Mouse (Mus musculus): ENCODE measurements around the gene Espnl. TPM values are rescaled to one million over a fixed set of nuclear protein-coding genes. Genes with fewer than 3 reads are reported as not detected.

Espnl gene
- polyA plus RNA-seq, 1 experiment from 2014 or later = not detected

DNA sequence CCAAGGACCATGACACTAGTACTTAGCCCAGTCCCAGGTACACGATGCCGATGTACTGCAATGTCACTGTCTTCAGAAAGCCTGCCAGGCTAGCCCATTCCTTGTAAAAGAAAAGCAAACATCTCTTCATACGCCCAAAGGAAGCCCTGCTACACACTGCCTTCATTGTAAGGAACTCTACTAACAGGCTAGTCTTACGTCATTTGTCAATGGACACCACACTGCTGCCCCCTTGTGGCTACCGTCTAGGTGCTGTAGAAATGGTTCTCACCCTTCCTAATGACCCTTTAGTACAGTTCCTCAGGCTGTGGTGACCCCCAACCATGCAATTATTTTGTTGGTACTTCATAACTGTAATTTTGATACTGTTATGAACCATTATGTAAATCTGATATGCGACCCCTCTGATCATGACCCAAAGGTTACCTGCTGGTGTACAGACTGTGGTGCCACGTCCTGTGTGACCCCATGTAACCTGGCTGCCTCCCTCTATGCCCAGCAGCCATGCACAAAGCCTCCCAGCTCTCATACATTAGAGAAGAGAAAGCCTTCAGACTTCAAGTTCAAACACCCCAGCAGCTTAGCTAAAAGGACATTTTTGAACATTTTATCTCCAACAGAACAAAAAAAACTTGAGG, 58.7 kb downstream of the Espnl start:
- 61% methylated on average over 7 of the region's 7 CpGs for WGBS
- peak; percentile 28; the same call in 1 of the 2 replicates for ATAC-seq (ENCODE audit: insufficient number of reproducible peaks, insufficient read depth, low FRiP score, low read depth)
- peaks cover 88% of the 10 kb centered on the region for H3K36me3 ChIP-seq (ENCODE audit: control insufficient read depth, insufficient read depth, low read length)
- no peaks in the 10 kb centered on the region for H3K4me1 ChIP-seq (ENCODE audit: control insufficient read depth, insufficient read depth, low read length)
- H3K27ac ChIP-seq (ENCODE audit: low read length) = no peak overlapping the region
- no peaks in the 10 kb centered on the region for H3K27me3 ChIP-seq (ENCODE audit: control insufficient read depth, insufficient read depth, low read length)
- no peak overlapping the region for H3K4me2 ChIP-seq (replicated peaks; ENCODE audit: low read depth, low read length)
- no peaks in the 10 kb centered on the region for H3K9me3 ChIP-seq (ENCODE audit: control insufficient read depth, low read depth, low read length)
- H3K4me3 ChIP-seq (ENCODE audit: low read depth, low read length) = no peak overlapping the region
- no peak overlapping the region for H3K9ac ChIP-seq (replicated peaks; ENCODE audit: low read depth, low read length)

DNA sequence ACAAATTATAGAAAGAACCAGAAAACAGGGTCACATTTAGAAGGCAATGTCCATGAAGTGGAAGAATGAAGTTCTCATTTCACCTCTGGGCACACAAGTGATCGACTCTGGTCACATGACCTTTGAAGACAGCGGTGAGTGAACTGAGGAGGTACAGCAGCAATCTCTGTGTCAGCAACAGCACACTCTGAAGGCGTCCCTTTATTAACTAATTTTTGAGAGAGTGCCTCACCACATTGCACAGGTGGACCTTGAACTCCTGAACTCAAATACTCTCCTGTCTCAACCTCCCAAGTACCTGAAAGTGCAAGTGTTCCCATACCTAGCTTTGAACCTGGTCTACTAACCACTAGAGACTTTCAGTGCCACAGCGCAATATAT, 59.2 kb downstream of the Espnl start:
- H3K4me3 ChIP-seq (ENCODE audit: low read depth, low read length) = no peak overlapping the region
- WGBS = 90% methylated on average over 4 of the region's 4 CpGs
- H3K9ac ChIP-seq (replicated peaks; ENCODE audit: low read depth, low read length) = no peak overlapping the region
- peaks cover 86% of the 10 kb centered on the region for H3K36me3 ChIP-seq (ENCODE audit: control insufficient read depth, insufficient read depth, low read length)
- H3K27me3 ChIP-seq (ENCODE audit: control insufficient read depth, insufficient read depth, low read length) = no peaks in the 10 kb centered on the region
- H3K4me2 ChIP-seq (replicated peaks; ENCODE audit: low read depth, low read length) = no peak overlapping the region
- no peaks in the 10 kb centered on the region for H3K4me1 ChIP-seq (ENCODE audit: control insufficient read depth, insufficient read depth, low read length)
- no peak overlapping the region for H3K27ac ChIP-seq (ENCODE audit: low read length)
- ATAC-seq (ENCODE audit: insufficient number of reproducible peaks, insufficient read depth, low FRiP score, low read depth) = no peak
- no peaks in the 10 kb centered on the region for H3K9me3 ChIP-seq (ENCODE audit: control insufficient read depth, low read depth, low read length)

DNA sequence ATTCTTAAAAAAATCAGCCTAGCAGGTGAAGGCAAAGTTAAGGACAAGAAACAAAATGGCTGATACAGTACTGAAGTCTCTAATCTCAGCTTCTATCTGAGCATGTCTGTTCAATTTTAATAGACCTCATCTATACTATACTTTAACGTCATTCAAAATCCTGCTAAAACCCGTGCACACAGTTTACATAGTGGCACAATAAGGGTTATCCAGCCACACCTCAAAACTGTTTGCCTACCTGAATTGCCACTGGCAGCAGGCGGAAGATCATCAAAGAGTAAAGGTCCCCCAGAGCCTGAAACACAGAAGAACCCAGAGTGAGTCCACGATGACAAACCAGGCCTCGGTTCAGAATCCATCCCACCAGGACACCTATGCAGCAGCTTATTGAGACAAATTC, 68.5 kb downstream of the Espnl start:
- Histone ChIP-seq H3K9ac (replicated peaks; ENCODE audit: low read depth, low read length) (no peak overlapping the region), H3K4me1 (ENCODE audit: control insufficient read depth, insufficient read depth, low read length) (no peaks in the 10 kb centered on the region), H3K4me3 (ENCODE audit: low read depth, low read length) (no peak overlapping the region), H3K36me3 (ENCODE audit: control insufficient read depth, insufficient read depth, low read length) (peaks cover 44% of the 10 kb centered on the region), H3K4me2 (replicated peaks; ENCODE audit: low read depth, low read length) (no peak overlapping the region), H3K9me3 (ENCODE audit: control insufficient read depth, low read depth, low read length) (no peaks in the 10 kb centered on the region), H3K27ac (ENCODE audit: low read length) (no peak overlapping the region), H3K27me3 (ENCODE audit: control insufficient read depth, insufficient read depth, low read length) (no peaks in the 10 kb centered on the region)
- WGBS = 66% methylated on average over 5 of the region's 5 CpGs
- 0 out of 2 replicates have a peak, but pooled peaks have one; percentile 58 for ATAC-seq (ENCODE audit: insufficient number of reproducible peaks, insufficient read depth, low FRiP score, low read depth)

DNA sequence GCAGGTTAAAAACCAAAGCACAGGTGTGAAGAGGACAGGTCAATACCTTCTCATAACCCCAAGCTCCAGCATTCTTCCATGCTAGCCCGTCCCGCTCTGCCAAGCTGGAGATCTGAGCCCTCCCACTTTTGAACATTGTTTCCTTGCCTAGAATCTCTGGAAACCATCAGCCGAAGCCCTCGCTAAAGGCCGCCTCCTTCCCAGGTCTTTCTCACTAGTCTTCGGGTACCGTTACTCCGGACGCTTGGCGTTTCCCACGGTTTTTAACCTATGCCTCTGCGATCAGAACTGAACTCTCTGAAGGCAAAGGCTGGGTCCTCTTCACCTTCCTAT, 76.0 kb downstream of the Espnl start:
- Histone ChIP-seq H3K27ac (ENCODE audit: low read length) (peak overlapping the region; percentile 81), H3K4me3 (ENCODE audit: low read depth, low read length) (peak overlapping the region; percentile 93), H3K36me3 (ENCODE audit: control insufficient read depth, insufficient read depth, low read length) (peaks cover 6% of the 10 kb centered on the region), H3K27me3 (ENCODE audit: control insufficient read depth, insufficient read depth, low read length) (no peaks in the 10 kb centered on the region), H3K9me3 (ENCODE audit: control insufficient read depth, low read depth, low read length) (no peaks in the 10 kb centered on the region), H3K9ac (replicated peaks; ENCODE audit: low read depth, low read length) (peak overlapping the region; percentile 94), H3K4me1 (ENCODE audit: control insufficient read depth, insufficient read depth, low read length) (peaks cover 15% of the 10 kb centered on the region; the same call in 1 of the 2 replicates), H3K4me2 (replicated peaks; ENCODE audit: low read depth, low read length) (peak overlapping the region; percentile 83)
- ATAC-seq (ENCODE audit: insufficient number of reproducible peaks, insufficient read depth, low FRiP score, low read depth) = no peak
- 1% methylated on average over 12 of the region's 12 CpGs for WGBS

Other genes with a start within 250 kb of the Espnl start
- gene Rbm44, start 177.0 kb upstream of the Espnl start, polyA plus RNA-seq (2014; fragmentation: Nextera tagmentation; extraction: Ambion mirVana) = 0.38 and 0.46 TPM in 2 replicates
- gene Ramp1, start 142.3 kb upstream of the Espnl start, polyA plus RNA-seq (2014; fragmentation: Nextera tagmentation; extraction: Ambion mirVana) = 4.2 and 4.6 TPM in 2 replicates
- gene Ube2f, start 71.8 kb upstream of the Espnl start, polyA plus RNA-seq (2014; fragmentation: Nextera tagmentation; extraction: Ambion mirVana) = 67.1 and 73.3 TPM in 2 replicates
- gene Scly, start 23.7 kb upstream of the Espnl start, polyA plus RNA-seq (2014; fragmentation: Nextera tagmentation; extraction: Ambion mirVana) = 10.7 and 13.7 TPM in 2 replicates
- gene Klhl30, start 28.9 kb downstream of the Espnl start, polyA plus RNA-seq (2014; fragmentation: Nextera tagmentation; extraction: Ambion mirVana) = 0.41 and 0.64 TPM in 2 replicates
- 2.1 and 2.5 TPM in 2 replicates for gene Erfe, start 44.4 kb downstream of the Espnl start, polyA plus RNA-seq (2014; fragmentation: Nextera tagmentation; extraction: Ambion mirVana)
- 134 and 146 TPM in 2 replicates for gene Ilkap, start 76.7 kb downstream of the Espnl start, polyA plus RNA-seq (2014; fragmentation: Nextera tagmentation; extraction: Ambion mirVana)
- gene Hes6, start 92.0 kb downstream of the Espnl start, polyA plus RNA-seq (2014; fragmentation: Nextera tagmentation; extraction: Ambion mirVana) = 65.7 and 78.1 TPM in 2 replicates
- gene Per2, start 137.2 kb downstream of the Espnl start, polyA plus RNA-seq (2014; fragmentation: Nextera tagmentation; extraction: Ambion mirVana) = 7.3 and 9.5 TPM in 2 replicates
- 8.7 and 8.8 TPM in 2 replicates for gene Traf3ip1, start 172.6 kb downstream of the Espnl start, polyA plus RNA-seq (2014; fragmentation: Nextera tagmentation; extraction: Ambion mirVana)
- 6.5 and 6.8 TPM in 2 replicates for gene Asb1, start 218.5 kb downstream of the Espnl start, polyA plus RNA-seq (2014; fragmentation: Nextera tagmentation; extraction: Ambion mirVana)

Data from stomach, embryonic 14.5 days (tissue).